Mouse (Mus musculus) heart, adult 2 months (tissue): ENCODE results near the gene Ccdc148.

ENCODE experiments used
- CTCF ChIP-seq: fragments of 200-600 bp; IDR thresholded peaks from 2 replicates; pipeline ENCODE4 v1.8.1; 2022; ENCODE audit warnings: antibody characterized with exemption, mild to moderate bottlenecking, moderate library complexity
- POLR2A ChIP-seq: fragments of 200-500 bp; IDR thresholded peaks from 2 replicates; pipeline ENCODE4 v1.6.1; 2011; ENCODE audit warnings: mild to moderate bottlenecking, low read depth, low read length, control low read depth; ENCODE audit not compliant: insufficient read depth

DNA sequence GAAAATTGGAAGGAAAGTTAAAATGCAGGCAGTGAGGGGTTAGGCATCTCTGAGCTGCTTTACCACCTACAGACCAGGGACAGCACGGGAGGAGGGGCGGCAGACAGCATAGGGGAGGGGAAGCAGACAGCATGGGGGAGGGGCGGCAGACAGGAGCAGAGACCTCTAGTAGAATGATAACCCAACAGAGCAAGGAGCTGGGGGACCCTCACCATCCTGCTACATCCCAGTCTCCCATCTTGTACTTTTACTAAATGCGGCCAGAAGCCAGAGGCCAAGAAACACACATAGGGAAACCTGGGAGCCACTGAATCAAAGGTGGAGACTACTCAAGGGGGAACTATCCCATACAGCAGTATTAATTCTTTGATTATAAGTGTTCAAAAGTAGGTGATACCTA lies 242.1 kb downstream of the Ccdc148 start:
- TF ChIP-seq POLR2A, result no peak
- TF ChIP-seq CTCF, result no peak
